Mouse (Mus musculus) ES-Bruce4 (cell line): Measurements from ENCODE around the gene Gm49027. TPM values are rescaled to one million over a fixed set of nuclear protein-coding genes. Genes with fewer than 3 reads are reported as not detected.

ENCODE experiments used
- H3K27ac ChIP-seq: 2 replicates; pipeline ENCODE4 v1.5.1; 2012; ENCODE audit warnings: low read length, inconsistent platforms; ENCODE audit not compliant: insufficient read depth
- H3K27me3 ChIP-seq: 2 replicates; pipeline ENCODE4 v1.6.1; 2012; ENCODE audit warnings: mild to moderate bottlenecking, low read length, inconsistent platforms; ENCODE audit not compliant: control insufficient read depth, poor library complexity, insufficient read depth, severe bottlenecking
- H3K36me3 ChIP-seq: 2 replicates; pipeline ENCODE4 v1.6.1; 2012; ENCODE audit warnings: inconsistent platforms, mild to moderate bottlenecking, low read length, moderate library complexity; ENCODE audit not compliant: control insufficient read depth, poor library complexity, insufficient read depth, severe bottlenecking
- H3K4me1 ChIP-seq: one replicate; pipeline ENCODE4 v1.8.1; 2011; ENCODE audit warnings: low read length; ENCODE audit not compliant: control insufficient read depth, insufficient read depth
- H3K4me3 ChIP-seq: 2 replicates; pipeline ENCODE4 v1.5.1; 2011; ENCODE audit warnings: low read depth, mild to moderate bottlenecking, low read length
- H3K9ac ChIP-seq: 2 replicates; pipeline ENCODE4 v1.6.1; 2012; ENCODE audit warnings: low read depth, mild to moderate bottlenecking, inconsistent platforms; ENCODE audit not compliant: poor library complexity, severe bottlenecking
- H3K9me3 ChIP-seq: replicated peaks from 2 replicates; pipeline ENCODE4 v1.6.1; 2012; ENCODE audit warnings: mild to moderate bottlenecking, low read length, inconsistent platforms; ENCODE audit not compliant: control insufficient read depth, poor library complexity, insufficient read depth, severe bottlenecking
- CTCF ChIP-seq: IDR thresholded peaks from one replicate; pipeline ENCODE4 v1.8.1; 2011; ENCODE audit warnings: low read depth, low read length
- EP300 ChIP-seq: IDR thresholded peaks from 2 replicates; pipeline ENCODE4 v1.6.1; 2011; ENCODE audit warnings: low read depth, low read length; ENCODE audit not compliant: insufficient read depth
- POLR2A ChIP-seq: IDR thresholded peaks from one replicate; pipeline ENCODE4 v1.8.1; 2011; ENCODE audit warnings: low read length; ENCODE audit not compliant: insufficient read depth
- polyA plus RNA-seq: library from polyadenylated mRNA; stranded (reverse); fragments of >200 nt; gene quantifications from 2 replicates; pipeline ENCODE4 v1.2.4, GENCODE M21; 2011; ENCODE audit warnings: low read depth; ENCODE audit not compliant: missing spikeins, insufficient read depth, insufficient read length

Gm49027 gene
- polyA plus RNA-seq, 1 experiment = not detected

DNA sequence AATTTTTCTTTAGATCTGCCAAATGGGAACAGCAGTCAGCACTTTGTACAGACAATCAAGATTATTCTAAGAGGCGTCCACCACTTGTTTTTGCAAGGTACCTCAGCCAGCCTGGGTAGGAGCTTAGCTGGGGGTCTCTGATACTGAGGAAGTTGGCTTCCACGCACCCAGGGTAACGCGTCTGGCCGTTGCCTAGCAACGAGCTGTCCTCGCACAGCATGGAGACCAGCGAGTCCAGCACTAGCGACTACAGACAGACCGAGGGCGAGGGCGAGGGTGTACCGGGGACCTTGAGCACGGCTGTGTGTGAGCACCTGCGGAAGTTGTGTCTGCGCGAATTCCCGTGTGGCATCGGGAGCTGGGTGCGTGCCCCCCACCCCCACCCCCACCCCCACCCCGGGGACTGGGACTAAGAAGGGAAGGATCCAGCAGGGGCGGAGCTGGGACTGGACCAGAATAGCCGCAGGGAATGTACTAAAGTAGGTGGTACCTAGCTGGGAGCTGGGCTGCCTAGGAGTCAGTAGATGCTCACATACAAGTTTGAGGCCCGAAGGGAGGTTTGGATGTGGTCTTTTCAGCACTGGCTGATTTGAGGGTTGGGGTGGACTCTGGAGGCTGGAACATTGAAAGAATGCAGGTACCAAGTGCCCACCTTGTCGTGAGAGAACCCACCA, 36.0 kb downstream of the Gm49027 start, which contains the start of the genes Lrrc43 and Il31:
Gene Lrrc43 (plus strand): TSS at position 194 of the 674 bp plus-strand sequence.
Gene Il31 (minus strand): TSS at position 378 of the 674 bp plus-strand sequence.
- Histone ChIP-seq H3K9ac (no peak within 1 kb of the TSS), H3K4me1 (no peaks in the 10 kb centered on the region), H3K27ac (no peak within 1 kb of the TSS), H3K4me3 (no peak within 1 kb of the TSS), H3K36me3 (no peaks in the 10 kb centered on the region), H3K27me3 (no peaks in the 10 kb centered on the region), H3K9me3 (no peaks in the 10 kb centered on the region)
- no peak for TF ChIP-seq CTCF
- no peak for TF ChIP-seq EP300
- TF ChIP-seq POLR2A = no peak

GRCm38 (mm10) chr5:123487659-123488395, 37.5 kb downstream of the Gm49027 start:
- H3K9ac ChIP-seq = no peak overlapping the region
- TF ChIP-seq POLR2A (no peak), CTCF (no peak), EP300 (no peak)
- H3K27me3 ChIP-seq = no peaks in the 10 kb centered on the region
- no peaks in the 10 kb centered on the region for H3K9me3 ChIP-seq
- no peak overlapping the region for H3K4me3 ChIP-seq
- no peak overlapping the region for H3K27ac ChIP-seq
- H3K4me1 ChIP-seq = no peaks in the 10 kb centered on the region
- H3K36me3 ChIP-seq = no peaks in the 10 kb centered on the region

- no peaks in the 10 kb centered on the region; the same call in 1 of the 2 replicates for H3K27me3 ChIP-seq
- no peak overlapping the region for H3K4me3 ChIP-seq
- H3K27ac ChIP-seq = no peak overlapping the region
- H3K9me3 ChIP-seq = no peaks in the 10 kb centered on the region
- no peaks in the 10 kb centered on the region for H3K36me3 ChIP-seq
- TF ChIP-seq POLR2A (no peak), CTCF (no peak), EP300 (no peak)
- no peak overlapping the region for H3K9ac ChIP-seq
- no peaks in the 10 kb centered on the region for H3K4me1 ChIP-seq
Measured at GRCm38 (mm10) chr5:123473817-123474216, 51.5 kb downstream of the Gm49027 start.

DNA sequence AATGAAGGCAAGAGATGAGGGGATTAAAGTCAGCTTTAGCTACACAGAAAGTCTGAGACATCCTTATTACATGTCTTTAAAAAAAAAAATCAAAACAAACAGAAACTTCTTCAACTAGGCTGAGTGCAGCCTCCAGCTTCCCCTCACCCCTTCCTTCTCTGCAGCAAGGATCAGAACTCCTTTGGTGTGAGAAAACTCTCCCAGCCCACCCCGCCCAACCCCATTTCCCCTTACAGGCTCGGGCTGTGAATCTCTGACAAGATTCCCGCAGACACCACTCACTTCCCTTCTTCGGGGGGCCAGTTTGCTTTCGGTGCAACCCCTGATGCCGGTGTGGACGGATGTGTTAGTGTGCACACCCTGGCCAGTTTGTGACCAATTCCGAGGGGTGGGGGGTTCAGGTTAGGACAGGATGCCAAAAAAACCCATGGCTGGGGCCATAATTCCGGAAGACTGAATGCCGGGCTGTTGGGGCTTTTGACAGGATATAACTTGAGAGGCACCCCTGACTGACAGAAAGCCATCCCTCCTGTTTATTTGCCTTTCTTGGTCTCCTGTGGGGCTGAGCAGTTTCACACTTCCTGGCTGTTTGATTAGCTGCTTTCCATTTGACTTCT, 54.4 kb downstream of the Gm49027 start:
- Histone ChIP-seq H3K9me3 (no peaks in the 10 kb centered on the region), H3K4me3 (no peak overlapping the region), H3K27ac (no peak overlapping the region), H3K4me1 (no peaks in the 10 kb centered on the region), H3K9ac (no peak overlapping the region), H3K27me3 (no peaks in the 10 kb centered on the region; the same call in 1 of the 2 replicates), H3K36me3 (no peaks in the 10 kb centered on the region)
- no peak for TF ChIP-seq CTCF
- TF ChIP-seq POLR2A = no peak
- TF ChIP-seq EP300 = no peak

- H3K27ac ChIP-seq = no peak overlapping the region
- no peak overlapping the region for H3K9ac ChIP-seq
- H3K36me3 ChIP-seq = no peaks in the 10 kb centered on the region
- H3K4me3 ChIP-seq = no peak overlapping the region
- no peaks in the 10 kb centered on the region for H3K4me1 ChIP-seq
- TF ChIP-seq CTCF (no peak), EP300 (no peak), POLR2A (no peak)
- H3K27me3 ChIP-seq = no peaks in the 10 kb centered on the region; the same call in 1 of the 2 replicates
- no peaks in the 10 kb centered on the region for H3K9me3 ChIP-seq
Measured at GRCm38 (mm10) chr5:123464638-123465037, 60.6 kb downstream of the Gm49027 start.

Other genes starting within 250 kb of the Gm49027 start
- 25.2 and 25.4 TPM in 2 replicates for gene Bcl7a, start 181.7 kb downstream of the Gm49027 start, polyA plus RNA-seq
- 22.5 and 23.0 TPM in 2 replicates for gene Mlxip, start 130.7 kb downstream of the Gm49027 start, polyA plus RNA-seq
- gene Lrrc43, start 36.2 kb downstream of the Gm49027 start, polyA plus RNA-seq = 0.32 TPM in 1 of 2 replicates, not detected in the other
- gene Il31, start 36.0 kb downstream of the Gm49027 start, polyA plus RNA-seq = not detected in 2 replicates
- gene B3gnt4, start 15.0 kb downstream of the Gm49027 start, polyA plus RNA-seq = 0.85 and 1.7 TPM in 2 replicates
- 64.6 and 73.1 TPM in 2 replicates for gene Diablo, start 1.3 kb downstream of the Gm49027 start, polyA plus RNA-seq
- gene Vps33a, start 47.5 kb upstream of the Gm49027 start, polyA plus RNA-seq = 20.5 and 25.8 TPM in 2 replicates
- gene Clip1, start 159.1 kb upstream of the Gm49027 start, polyA plus RNA-seq = 35.8 and 42.2 TPM in 2 replicates
- gene Zcchc8, start 195.6 kb upstream of the Gm49027 start, polyA plus RNA-seq = 114 and 117 TPM in 2 replicates
- 242 and 268 TPM in 2 replicates for gene Rsrc2, start 223.9 kb upstream of the Gm49027 start, polyA plus RNA-seq
- gene Kntc1, start 224.2 kb upstream of the Gm49027 start, polyA plus RNA-seq = 96.7 and 109 TPM in 2 replicates